Mouse (Mus musculus): ENCODE measurements around the gene Rps28. TPM values are rescaled to one million over a fixed set of nuclear protein-coding genes. Genes with fewer than 3 reads are reported as not detected.
"Not testable (repeated sequence)": the region's sequence is repeated elsewhere in the genome, so short reads cannot be mapped to it uniquely, and the experiment has no call there.

Gene Rps28
- total RNA-seq (2022), result 100 to 1,000 TPM; 691 to 822 (median 750) TPM

- peak; percentile 99 for DNase-seq (ENCODE audit: low spot score)
These were observed at the start of gene Rps28, which contains the start of gene Ndufa7 for GRCm38 (mm10) chr17:33824084-33824996. TSS of gene Rps28 (minus strand) at chr17:33824562. TSS of gene Ndufa7 (plus strand) at chr17:33824572.

- not testable (repeated sequence) for DNase-seq (ENCODE audit: low spot score)
These were observed 49.2 kb upstream of the Rps28 start, which contains the start of gene Gm7029 for GRCm38 (mm10) chr17:33873537-33873936. TSS of gene Gm7029 (plus strand) at chr17:33873837.

- peak; percentile 31 for DNase-seq (ENCODE audit: low spot score)
These were observed 41.1 kb upstream of the Rps28 start for GRCm38 (mm10) chr17:33865330-33866030.

- DNase-seq (ENCODE audit: low spot score), result no peak
These were observed 33.5 kb upstream of the Rps28 start for GRCm38 (mm10) chr17:33857816-33858215.

GRCm38 (mm10) chr17:33851331-33851730 lies 27.0 kb upstream of the Rps28 start:
- no peak for DNase-seq (ENCODE audit: low spot score)

- no peak for DNase-seq (ENCODE audit: low spot score)
These were observed 23.8 kb upstream of the Rps28 start for GRCm38 (mm10) chr17:33848139-33848538.

GRCm38 (mm10) chr17:33844196-33844595 lies 19.8 kb upstream of the Rps28 start:
- no peak for DNase-seq (ENCODE audit: low spot score)

GRCm38 (mm10) chr17:33842966-33843795 lies 18.8 kb upstream of the Rps28 start, which contains the start of gene Cd320:
TSS of gene Cd320 (plus strand) at chr17:33843091.
- peak; percentile 93 for DNase-seq (ENCODE audit: low spot score)

- DNase-seq (ENCODE audit: low spot score), result no peak
These were observed 5.2 kb upstream of the Rps28 start for GRCm38 (mm10) chr17:33829561-33829960.

GRCm38 (mm10) chr17:33828892-33829291 lies 4.5 kb upstream of the Rps28 start:
- peak; percentile 90 for DNase-seq (ENCODE audit: low spot score)

- DNase-seq (ENCODE audit: low spot score), result peak; percentile 79
These were observed 2.5 kb upstream of the Rps28 start for GRCm38 (mm10) chr17:33826850-33827249.

- no peak for DNase-seq (ENCODE audit: low spot score)
These were observed 1.1 kb upstream of the Rps28 start for GRCm38 (mm10) chr17:33825462-33825861.

- DNase-seq (ENCODE audit: low spot score), result not testable (repeated sequence)
These were observed 602 bp upstream of the Rps28 start for GRCm38 (mm10) chr17:33824997-33825330.

- DNase-seq (ENCODE audit: low spot score), result not testable (repeated sequence)
These were observed 1.2 kb downstream of the Rps28 start for GRCm38 (mm10) chr17:33823171-33823570.

GRCm38 (mm10) chr17:33822436-33822959 lies 1.9 kb downstream of the Rps28 start:
- DNase-seq (ENCODE audit: low spot score), result no peak

- no peak for DNase-seq (ENCODE audit: low spot score)
These were observed 6.3 kb downstream of the Rps28 start for GRCm38 (mm10) chr17:33817969-33818643.

- DNase-seq (ENCODE audit: low spot score), result peak; percentile 82
These were observed 7.0 kb downstream of the Rps28 start for GRCm38 (mm10) chr17:33817184-33817968.

- DNase-seq (ENCODE audit: low spot score), result no peak
These were observed 7.8 kb downstream of the Rps28 start for GRCm38 (mm10) chr17:33816612-33817011.

- DNase-seq (ENCODE audit: low spot score), result no peak
These were observed 9.0 kb downstream of the Rps28 start for GRCm38 (mm10) chr17:33815399-33815798.

- peak; percentile 74 for DNase-seq (ENCODE audit: low spot score)
These were observed 11.4 kb downstream of the Rps28 start for GRCm38 (mm10) chr17:33812990-33813389.
